Mouse (Mus musculus) liver, adult 2 months (tissue): ENCODE results near the gene Vps37b. TPM values are rescaled to one million over a fixed set of nuclear protein-coding genes. Genes with fewer than 3 reads are reported as not detected.

Experiments
- DNase-seq: peaks from one replicate; pipeline ENCODE4 v3.0.0-alpha.2; 2011; ENCODE audit warnings: low read depth, low spot score; ENCODE audit errors: extremely low read depth
- H3K27ac ChIP-seq: fragments of 200-500 bp; replicated peaks from 2 replicates; pipeline ENCODE4 v1.5.1; 2012; ENCODE audit warnings: low read depth, mild to moderate bottlenecking, control low read depth, inconsistent platforms, low read length; ENCODE audit not compliant: insufficient read depth
- H3K27me3 ChIP-seq: fragments of 200-500 bp; 2 replicates; pipeline ENCODE4 v1.6.1; 2012; ENCODE audit warnings: mild to moderate bottlenecking, moderate library complexity, low read length, inconsistent platforms; ENCODE audit not compliant: control insufficient read depth, insufficient read depth
- H3K36me3 ChIP-seq: fragments of 200-500 bp; 2 replicates; pipeline ENCODE4 v1.6.1; 2012; ENCODE audit warnings: low read length, inconsistent platforms; ENCODE audit not compliant: control insufficient read depth, insufficient read depth
- H3K4me1 ChIP-seq: fragments of 200-500 bp; 2 replicates; pipeline ENCODE4 v1.6.1; 2011; ENCODE audit warnings: low read length; ENCODE audit not compliant: control insufficient read depth, insufficient read depth
- H3K4me3 ChIP-seq: fragments of 200-500 bp; 2 replicates; pipeline ENCODE4 v1.5.1; 2011; ENCODE audit warnings: low read depth, mild to moderate bottlenecking, control low read depth, low read length, moderate library complexity; ENCODE audit not compliant: insufficient read depth
- H3K79me2 ChIP-seq: fragments of 200-500 bp; 2 replicates; pipeline ENCODE4 v1.6.1; 2012; ENCODE audit warnings: inconsistent platforms, mild to moderate bottlenecking, low read length, moderate library complexity; ENCODE audit not compliant: control insufficient read depth, insufficient read depth
- H3K9ac ChIP-seq: fragments of 200-500 bp; 2 replicates; pipeline ENCODE4 v1.6.1; 2012; ENCODE audit warnings: low read depth, mild to moderate bottlenecking, control low read depth, inconsistent platforms, low read length
- CTCF ChIP-seq: fragments of 200-500 bp; IDR thresholded peaks from 2 replicates; pipeline ENCODE4 v1.5.1; 2011; ENCODE audit warnings: low read depth, low read length, control low read depth
- POLR2A ChIP-seq: fragments of 200-500 bp; IDR thresholded peaks from 2 replicates; pipeline ENCODE4 v1.6.1; 2011; ENCODE audit warnings: low read length, control low read depth; ENCODE audit not compliant: insufficient read depth; ENCODE audit errors: extremely low read depth
- WGBS: fragments of 180-500 bp; shearing (Covaris S2); methylation state at CpG from one replicate; pipeline ENCODE4 v1.1.7; 2018; 5-methylcytosine and 5-hydroxymethylcytosine counted together
- polyA plus RNA-seq: library from polyadenylated mRNA; depleted of rRNA; stranded (reverse); fragments of >200 nt; gene quantifications from 2 replicates; pipeline ENCODE4 v1.2.3, GENCODE M21; 2012
- total RNA-seq: library from RNA; depleted of rRNA; stranded (reverse); fragments of >200 nt; gene quantifications from 2 replicates; pipeline ENCODE4 v1.2.3, GENCODE M21; 2014

The Vps37b gene
- total and polyA plus RNA-seq, 2 experiments = 4.4 to 31.4 TPM

- Histone ChIP-seq H3K27ac (peak overlapping the region; percentile 56), H3K4me1 (no peaks in the 10 kb centered on the region), H3K9ac (no peak overlapping the region), H3K27me3 (no peaks in the 10 kb centered on the region), H3K36me3 (no peaks in the 10 kb centered on the region), H3K79me2 (no peaks in the 10 kb centered on the region), H3K4me3 (no peak overlapping the region)
- TF ChIP-seq CTCF (no peak), POLR2A (no peak)
- DNase-seq = no peak
- 76% methylated on average over 15 of the region's 15 CpGs for WGBS
Observed at GRCm38 (mm10) chr5:124049249-124050045, 17.4 kb upstream of the Vps37b start.

GRCm38 (mm10) chr5:124046741-124047401 lies 14.8 kb upstream of the Vps37b start:
- H3K79me2 ChIP-seq = no peaks in the 10 kb centered on the region
- DNase-seq = no peak

GRCm38 (mm10) chr5:124045453-124046010 lies 13.5 kb upstream of the Vps37b start:
- H3K36me3 ChIP-seq = no peaks in the 10 kb centered on the region
- no peaks in the 10 kb centered on the region for H3K27me3 ChIP-seq
- TF ChIP-seq CTCF (no peak), POLR2A (no peak)
- no peaks in the 10 kb centered on the region for H3K79me2 ChIP-seq
- no peak overlapping the region for H3K27ac ChIP-seq
- no peaks in the 10 kb centered on the region for H3K4me1 ChIP-seq
- DNase-seq = no peak
- no peak overlapping the region for H3K4me3 ChIP-seq
- 83% methylated on average over 11 of the region's 11 CpGs for WGBS
- no peak overlapping the region for H3K9ac ChIP-seq

More at GRCm38 (mm10) chr5:124046741-124047401, 14.8 kb upstream of the Vps37b start:
- no peaks in the 10 kb centered on the region for H3K4me1 ChIP-seq
- no peak overlapping the region for H3K9ac ChIP-seq
- no peaks in the 10 kb centered on the region for H3K36me3 ChIP-seq
- H3K27me3 ChIP-seq = no peaks in the 10 kb centered on the region
- no peak overlapping the region for H3K27ac ChIP-seq
- H3K4me3 ChIP-seq = no peak overlapping the region
- TF ChIP-seq POLR2A (no peak), CTCF (no peak)
- 84% methylated on average over 7 of the region's 7 CpGs for WGBS

- Histone ChIP-seq H3K4me3 (no peak overlapping the region), H3K27me3 (no peaks in the 10 kb centered on the region), H3K27ac (no peak overlapping the region), H3K79me2 (no peaks in the 10 kb centered on the region), H3K4me1 (no peaks in the 10 kb centered on the region), H3K9ac (no peak overlapping the region), H3K36me3 (no peaks in the 10 kb centered on the region)
- WGBS = 79% methylated on average over 5 of the region's 5 CpGs
- TF ChIP-seq CTCF (no peak; the same call in 1 of the 2 replicates), POLR2A (no peak)
- no peak for DNase-seq
Observed at GRCm38 (mm10) chr5:124043999-124044398, 11.9 kb upstream of the Vps37b start.

- no peaks in the 10 kb centered on the region for H3K4me1 ChIP-seq
- TF ChIP-seq CTCF = no peak
- no peak overlapping the region for H3K9ac ChIP-seq
- no peaks in the 10 kb centered on the region for H3K27me3 ChIP-seq
- 38% methylated on average over 10 of the region's 10 CpGs for WGBS
- no peaks in the 10 kb centered on the region for H3K79me2 ChIP-seq
- H3K36me3 ChIP-seq = no peaks in the 10 kb centered on the region
- 0 out of 2 replicates have a peak overlapping the region, but pooled peaks have one; percentile 0 for H3K27ac ChIP-seq
- DNase-seq = peak; percentile 66
- no peak overlapping the region for H3K4me3 ChIP-seq
Observed at GRCm38 (mm10) chr5:124043212-124043978, 11.3 kb upstream of the Vps37b start.
